Mouse (Mus musculus): ENCODE data around the gene Zzz3. TPM values are rescaled to one million over a fixed set of nuclear protein-coding genes. Genes with fewer than 3 reads are reported as not detected.

The Zzz3 gene
- polyA plus RNA-seq, 1 experiment from 2014 or later: 46.3 TPM

DNA sequence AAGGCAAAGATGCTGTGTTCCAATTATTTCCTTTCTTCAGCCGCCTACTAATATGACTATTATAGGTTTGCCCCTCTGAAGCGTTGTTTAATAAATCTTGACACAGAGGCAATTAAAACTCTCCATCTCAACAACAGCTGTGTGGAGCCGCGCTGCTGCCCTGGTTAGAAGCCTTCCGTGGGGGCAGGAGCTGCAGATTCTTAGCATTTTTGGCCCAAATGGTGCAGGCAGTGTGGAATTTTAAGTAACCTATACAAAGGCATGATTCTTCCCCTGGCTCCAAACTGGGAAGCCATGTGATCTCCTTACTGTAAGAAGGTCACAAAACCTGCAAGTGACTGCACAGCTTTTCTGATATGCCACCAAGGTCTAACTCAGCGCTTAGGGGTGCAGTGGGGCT lies 88.9 kb downstream of the Zzz3 start:
- Histone ChIP-seq H3K9me3 (no peaks in the 10 kb centered on the region), H3K36me3 (no peaks in the 10 kb centered on the region), H3K4me3 (no peak overlapping the region), H3K4me2 (no peak overlapping the region), H3K4me1 (peaks cover 13% of the 10 kb centered on the region), H3K9ac (no peak overlapping the region), H3K27me3 (no peaks in the 10 kb centered on the region), H3K27ac (peak overlapping the region; percentile 31; the same call in 1 of the 2 replicates)
- 0 out of 2 replicates have a peak, but pooled peaks have one; percentile 13 for ATAC-seq (ENCODE audit: borderline replicate concordance, extremely low read depth, low FRiP score, low TSS enrichment)
- WGBS: 20% methylated on average over 6 of the region's 6 CpGs

DNA sequence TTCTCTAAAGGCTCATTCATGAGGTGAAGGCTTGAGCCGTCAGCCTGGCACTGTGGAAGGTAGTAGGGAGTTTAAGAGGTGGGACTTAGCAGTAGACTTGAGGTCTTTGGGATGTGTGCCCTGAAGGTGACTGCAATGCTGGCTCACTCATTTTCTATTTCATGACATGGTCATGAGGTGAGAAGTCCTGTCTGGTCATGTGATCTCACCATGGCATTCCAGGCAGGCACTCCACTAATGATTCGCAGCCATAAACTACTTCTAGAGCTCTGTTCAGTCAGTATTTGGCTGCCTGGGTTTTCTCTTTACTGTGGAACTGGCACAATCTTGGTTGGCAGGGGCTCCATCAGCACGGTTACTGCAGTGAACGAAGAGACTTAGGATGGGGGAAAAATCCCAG lies 93.7 kb downstream of the Zzz3 start:
- H3K27me3 ChIP-seq: no peaks in the 10 kb centered on the region
- H3K4me1 ChIP-seq: peaks cover 22% of the 10 kb centered on the region
- H3K9ac ChIP-seq: no peak overlapping the region
- no peaks in the 10 kb centered on the region for H3K9me3 ChIP-seq
- ATAC-seq (ENCODE audit: borderline replicate concordance, extremely low read depth, low FRiP score, low TSS enrichment): no peak
- no peak overlapping the region for H3K27ac ChIP-seq
- no peak overlapping the region for H3K4me2 ChIP-seq
- WGBS: 82% methylated on average over 4 of the region's 4 CpGs
- H3K4me3 ChIP-seq: no peak overlapping the region
- H3K36me3 ChIP-seq: no peaks in the 10 kb centered on the region

DNA sequence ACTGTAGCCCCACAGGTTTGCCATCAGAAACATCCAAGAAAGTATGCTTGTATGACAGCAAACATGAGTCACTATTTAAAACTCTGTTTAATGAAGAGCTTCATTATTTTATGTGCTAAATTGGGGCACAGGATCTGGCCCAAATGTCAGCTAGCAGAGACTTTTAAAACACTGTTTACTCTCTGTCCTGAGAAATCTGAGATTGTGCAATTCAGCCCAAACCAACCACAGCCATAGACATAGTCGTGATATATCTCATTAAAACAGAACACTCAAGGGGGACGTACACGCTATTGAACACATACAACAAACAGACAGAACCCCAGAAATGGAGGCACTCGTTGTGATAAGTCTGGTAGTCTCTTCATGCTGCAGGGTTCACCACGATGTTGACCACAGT lies 95.2 kb downstream of the Zzz3 start:
- 85% methylated on average over 5 of the region's 5 CpGs for WGBS
- Histone ChIP-seq H3K36me3 (no peaks in the 10 kb centered on the region), H3K27ac (no peak overlapping the region), H3K27me3 (no peaks in the 10 kb centered on the region), H3K4me3 (no peak overlapping the region), H3K9ac (no peak overlapping the region), H3K4me1 (peaks cover 28% of the 10 kb centered on the region), H3K4me2 (no peak overlapping the region), H3K9me3 (no peaks in the 10 kb centered on the region)
- no peak for ATAC-seq (ENCODE audit: borderline replicate concordance, extremely low read depth, low FRiP score, low TSS enrichment)

DNA sequence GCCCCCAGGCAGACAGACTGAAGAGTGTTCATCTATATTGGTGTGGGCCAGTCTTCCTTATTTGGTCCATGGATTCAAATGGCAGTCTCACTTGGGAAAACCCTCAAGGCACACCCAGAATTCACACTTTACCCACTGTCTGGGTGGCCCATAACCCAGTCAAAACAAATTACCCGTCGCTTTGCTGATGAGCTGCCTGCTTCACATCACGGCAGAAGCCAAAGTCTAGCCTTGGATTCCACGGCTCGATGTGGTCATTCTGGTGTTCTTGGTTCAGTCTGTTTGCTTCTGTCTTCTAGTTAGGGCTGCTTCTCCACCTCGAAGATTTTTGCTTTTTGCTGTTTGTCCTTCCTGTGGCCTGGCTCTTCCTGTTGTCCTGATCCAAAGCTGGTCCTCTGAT lies 97.0 kb downstream of the Zzz3 start:
- Histone ChIP-seq H3K9ac (no peak overlapping the region), H3K36me3 (no peaks in the 10 kb centered on the region), H3K27ac (peak overlapping the region; percentile 50), H3K27me3 (no peaks in the 10 kb centered on the region), H3K4me3 (no peak overlapping the region), H3K4me2 (no peak overlapping the region), H3K9me3 (no peaks in the 10 kb centered on the region), H3K4me1 (peaks cover 31% of the 10 kb centered on the region)
- WGBS: 41% methylated on average over 6 of the region's 6 CpGs
- ATAC-seq (ENCODE audit: borderline replicate concordance, extremely low read depth, low FRiP score, low TSS enrichment): no peak

DNA sequence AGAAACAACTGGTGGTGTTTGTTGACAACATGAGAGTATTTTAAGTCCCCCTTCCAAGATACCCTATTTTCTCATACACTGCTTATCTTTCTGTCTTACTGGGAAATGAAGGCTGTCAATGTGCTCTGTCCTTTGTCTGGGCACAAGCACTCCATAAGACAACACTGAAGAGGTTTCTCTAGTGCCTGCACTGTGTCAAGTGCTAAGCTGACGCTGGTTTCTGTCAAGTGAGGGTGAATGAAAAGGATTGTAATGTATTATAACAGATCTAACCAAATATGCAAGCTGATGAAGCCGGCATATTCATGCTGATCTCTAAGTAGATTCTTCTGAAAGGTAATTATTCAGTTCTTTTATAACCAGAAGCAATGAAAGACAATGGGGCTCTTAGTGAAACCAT lies 98.5 kb downstream of the Zzz3 start:
- Histone ChIP-seq H3K4me1 (peaks cover 31% of the 10 kb centered on the region), H3K9ac (no peak overlapping the region), H3K36me3 (no peaks in the 10 kb centered on the region), H3K4me2 (no peak overlapping the region), H3K9me3 (no peaks in the 10 kb centered on the region), H3K4me3 (no peak overlapping the region), H3K27me3 (no peaks in the 10 kb centered on the region), H3K27ac (no peak overlapping the region)
- WGBS: 38% methylated on average over 2 of the region's 2 CpGs
- no peak for ATAC-seq (ENCODE audit: borderline replicate concordance, extremely low read depth, low FRiP score, low TSS enrichment)

DNA sequence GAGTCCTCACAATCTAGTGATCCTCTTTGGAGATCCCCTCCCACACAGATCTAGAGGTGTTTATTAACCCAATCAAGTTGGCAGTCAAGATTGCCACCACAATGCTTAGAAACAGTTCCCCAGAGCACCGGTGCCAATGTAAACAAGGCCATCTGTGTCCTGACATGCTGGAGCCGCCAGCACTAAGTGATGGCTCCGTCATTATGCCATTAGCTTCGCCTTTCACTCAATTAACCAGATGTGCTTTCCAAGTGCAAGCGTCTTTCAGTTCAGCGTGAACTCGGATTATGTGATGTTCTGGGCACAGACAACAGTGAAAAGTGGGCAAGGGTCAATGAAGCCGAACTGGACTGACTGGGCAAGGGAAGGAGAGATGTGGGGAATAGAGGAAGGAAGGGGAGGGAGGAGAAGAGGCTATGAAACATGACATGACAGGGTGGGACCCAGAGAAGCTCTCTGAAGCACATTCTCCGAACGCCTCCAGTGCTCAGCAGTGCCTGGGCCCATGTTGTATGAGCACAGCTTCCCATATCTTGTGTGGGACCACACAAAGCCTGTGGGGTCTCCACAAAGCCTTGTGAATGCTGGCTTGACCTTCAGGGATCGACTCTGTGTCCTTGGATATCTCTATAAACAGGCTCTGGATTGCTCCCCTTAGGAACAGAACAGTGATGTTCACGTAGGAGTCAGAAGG lies 99.5 kb downstream of the Zzz3 start:
- ATAC-seq (ENCODE audit: borderline replicate concordance, extremely low read depth, low FRiP score, low TSS enrichment): peak; percentile 33; the same call in 1 of the 2 replicates
- Histone ChIP-seq H3K4me2 (no peak overlapping the region), H3K9me3 (no peaks in the 10 kb centered on the region), H3K9ac (no peak overlapping the region), H3K27ac (no peak overlapping the region), H3K27me3 (no peaks in the 10 kb centered on the region), H3K4me3 (no peak overlapping the region), H3K36me3 (no peaks in the 10 kb centered on the region), H3K4me1 (peaks cover 31% of the 10 kb centered on the region)
- 39% methylated on average over 12 of the region's 12 CpGs for WGBS

DNA sequence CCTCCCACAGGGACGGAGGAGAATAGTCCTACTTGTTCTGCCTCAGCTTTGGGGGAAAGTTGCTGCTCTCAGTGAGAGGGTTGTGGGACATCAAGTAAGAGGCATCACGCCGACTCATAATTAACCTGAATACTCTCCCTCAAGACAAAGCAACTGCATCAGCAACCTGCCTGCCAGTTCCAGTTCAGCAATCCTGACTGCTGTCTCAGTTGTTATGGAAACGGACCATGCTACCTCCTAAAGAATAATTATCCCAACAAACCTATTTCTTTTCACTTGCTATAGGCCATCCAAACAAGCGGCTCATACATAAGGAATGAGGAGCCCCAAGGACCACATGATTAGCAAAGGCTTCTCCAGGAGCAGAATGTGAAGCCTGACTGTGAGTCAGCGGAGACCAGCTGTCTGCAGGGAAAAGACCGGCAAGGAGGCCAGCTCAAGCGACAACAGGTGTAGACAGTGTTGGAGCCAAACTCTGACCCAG lies 100.2 kb downstream of the Zzz3 start:
- H3K4me3 ChIP-seq: no peak overlapping the region
- WGBS: 82% methylated on average over 8 of the region's 8 CpGs
- no peaks in the 10 kb centered on the region for H3K9me3 ChIP-seq
- ATAC-seq (ENCODE audit: borderline replicate concordance, extremely low read depth, low FRiP score, low TSS enrichment): no peak
- H3K4me1 ChIP-seq: peaks cover 31% of the 10 kb centered on the region
- H3K4me2 ChIP-seq: no peak overlapping the region
- H3K9ac ChIP-seq: no peak overlapping the region
- no peaks in the 10 kb centered on the region for H3K27me3 ChIP-seq
- H3K36me3 ChIP-seq: no peaks in the 10 kb centered on the region
- H3K27ac ChIP-seq: no peak overlapping the region

DNA sequence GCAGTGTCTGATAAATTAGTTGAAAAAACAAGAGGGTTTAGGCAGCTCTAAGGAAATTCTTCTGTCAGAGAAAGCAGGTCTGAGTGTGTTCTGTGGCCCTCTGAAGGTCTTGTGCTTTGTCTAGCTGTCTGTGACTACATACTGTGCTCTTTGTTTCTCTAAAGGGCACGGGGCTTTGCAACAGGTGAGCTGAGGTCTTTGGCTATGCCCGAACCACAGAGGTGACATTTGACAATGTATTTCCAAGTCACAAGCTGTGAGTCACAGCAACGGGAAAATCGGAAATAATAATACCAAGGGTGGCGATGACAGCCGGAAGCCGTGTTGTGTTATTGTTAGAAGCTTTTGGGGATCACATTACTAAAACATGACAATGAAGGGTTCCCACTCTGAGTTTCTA lies 101.8 kb downstream of the Zzz3 start:
- no peak for ATAC-seq (ENCODE audit: borderline replicate concordance, extremely low read depth, low FRiP score, low TSS enrichment)
- peaks cover 31% of the 10 kb centered on the region for H3K4me1 ChIP-seq
- H3K9me3 ChIP-seq: no peaks in the 10 kb centered on the region
- no peak overlapping the region for H3K27ac ChIP-seq
- no peak overlapping the region for H3K4me3 ChIP-seq
- no peak overlapping the region for H3K4me2 ChIP-seq
- H3K27me3 ChIP-seq: no peaks in the 10 kb centered on the region
- no peak overlapping the region for H3K9ac ChIP-seq
- WGBS: 44% methylated on average over 7 of the region's 7 CpGs
- H3K36me3 ChIP-seq: no peaks in the 10 kb centered on the region

DNA sequence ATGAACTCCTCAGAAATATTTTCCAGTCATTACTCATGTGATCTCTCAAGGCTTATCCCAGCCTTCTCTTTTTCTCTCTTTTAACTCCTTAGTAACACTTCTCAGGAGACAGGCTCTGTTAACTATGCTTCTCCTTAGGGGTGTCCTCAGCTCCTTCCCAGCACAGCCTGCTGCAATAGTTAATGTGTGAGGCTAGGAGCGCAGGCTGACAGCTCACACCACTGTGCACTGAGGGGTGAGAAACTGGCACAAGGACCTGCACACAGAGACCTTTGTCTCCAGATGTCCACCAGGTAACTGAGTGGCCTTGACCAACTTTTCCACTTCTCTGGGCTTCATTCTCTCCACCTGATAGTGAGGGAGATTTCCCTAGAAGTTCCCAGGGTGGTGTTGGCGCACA lies 102.6 kb downstream of the Zzz3 start:
- peaks cover 24% of the 10 kb centered on the region for H3K4me1 ChIP-seq
- no peaks in the 10 kb centered on the region for H3K27me3 ChIP-seq
- no peaks in the 10 kb centered on the region for H3K36me3 ChIP-seq
- H3K4me2 ChIP-seq: no peak overlapping the region
- no peak for ATAC-seq (ENCODE audit: borderline replicate concordance, extremely low read depth, low FRiP score, low TSS enrichment)
- WGBS: 78% methylated on average over 2 of the region's 2 CpGs
- H3K9me3 ChIP-seq: no peaks in the 10 kb centered on the region
- no peak overlapping the region for H3K27ac ChIP-seq
- no peak overlapping the region for H3K9ac ChIP-seq
- no peak overlapping the region for H3K4me3 ChIP-seq

DNA sequence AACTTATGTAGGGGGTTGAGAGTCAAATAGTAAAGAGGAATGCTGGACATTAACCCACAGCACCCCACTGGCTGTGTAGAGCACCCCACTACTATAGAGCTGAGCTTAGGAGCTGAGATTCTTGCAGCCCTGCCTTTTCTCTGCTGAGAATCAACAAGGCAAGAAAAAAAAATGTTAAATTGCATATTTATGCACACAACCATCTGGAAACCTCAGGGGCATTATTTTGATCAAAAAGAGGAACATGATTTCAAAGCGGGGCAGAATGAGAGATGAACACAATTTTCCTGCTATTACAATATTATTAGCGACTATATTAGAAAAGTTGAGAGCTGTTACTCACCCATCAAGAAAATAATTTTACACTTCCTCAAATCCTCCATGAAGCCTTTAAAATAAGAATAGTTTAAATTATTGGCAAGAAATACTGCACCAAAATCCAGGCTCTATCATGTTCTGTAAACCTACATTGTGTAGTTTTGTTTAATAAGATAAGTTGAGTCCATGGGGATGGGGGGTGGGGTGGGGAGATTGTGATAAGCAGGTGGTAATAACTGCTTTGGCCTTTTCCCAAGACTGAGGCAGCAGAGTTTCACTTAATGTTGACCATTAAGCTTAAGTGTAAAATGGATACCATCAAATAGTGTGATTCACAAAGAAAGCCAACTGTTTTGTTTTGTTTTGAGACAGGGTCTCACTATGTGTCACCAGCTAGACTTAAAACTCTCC lies 103.9 kb downstream of the Zzz3 start:
- no peaks in the 10 kb centered on the region for H3K36me3 ChIP-seq
- H3K4me1 ChIP-seq: peaks cover 15% of the 10 kb centered on the region; the same call in 1 of the 2 replicates
- no peaks in the 10 kb centered on the region for H3K27me3 ChIP-seq
- no peak overlapping the region for H3K9ac ChIP-seq
- WGBS: 81% methylated on average over 2 of the region's 2 CpGs
- H3K4me2 ChIP-seq: no peak overlapping the region
- H3K27ac ChIP-seq: no peak overlapping the region
- H3K4me3 ChIP-seq: no peak overlapping the region
- ATAC-seq (ENCODE audit: borderline replicate concordance, extremely low read depth, low FRiP score, low TSS enrichment): no peak
- no peaks in the 10 kb centered on the region for H3K9me3 ChIP-seq

DNA sequence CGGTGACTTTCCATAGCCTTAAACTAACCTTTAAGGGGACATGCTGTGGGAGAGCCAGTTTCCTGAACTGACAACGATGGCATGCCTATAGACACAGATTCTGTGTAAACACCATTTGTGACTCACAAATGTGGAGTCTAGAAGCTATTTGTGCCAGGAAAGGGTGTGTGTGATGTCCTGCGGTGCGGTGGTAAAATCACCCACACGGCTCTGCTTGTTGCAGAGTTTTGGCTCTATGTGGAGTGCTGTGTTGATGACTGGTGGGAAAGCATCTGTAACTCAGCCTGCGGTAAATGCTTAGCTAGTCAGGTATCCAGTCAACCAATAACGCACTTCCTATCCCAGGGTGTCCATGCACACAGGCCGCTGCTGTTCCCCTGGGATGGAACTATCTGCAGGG lies 112.6 kb downstream of the Zzz3 start:
- WGBS: 65% methylated on average over 8 of the region's 8 CpGs

DNA sequence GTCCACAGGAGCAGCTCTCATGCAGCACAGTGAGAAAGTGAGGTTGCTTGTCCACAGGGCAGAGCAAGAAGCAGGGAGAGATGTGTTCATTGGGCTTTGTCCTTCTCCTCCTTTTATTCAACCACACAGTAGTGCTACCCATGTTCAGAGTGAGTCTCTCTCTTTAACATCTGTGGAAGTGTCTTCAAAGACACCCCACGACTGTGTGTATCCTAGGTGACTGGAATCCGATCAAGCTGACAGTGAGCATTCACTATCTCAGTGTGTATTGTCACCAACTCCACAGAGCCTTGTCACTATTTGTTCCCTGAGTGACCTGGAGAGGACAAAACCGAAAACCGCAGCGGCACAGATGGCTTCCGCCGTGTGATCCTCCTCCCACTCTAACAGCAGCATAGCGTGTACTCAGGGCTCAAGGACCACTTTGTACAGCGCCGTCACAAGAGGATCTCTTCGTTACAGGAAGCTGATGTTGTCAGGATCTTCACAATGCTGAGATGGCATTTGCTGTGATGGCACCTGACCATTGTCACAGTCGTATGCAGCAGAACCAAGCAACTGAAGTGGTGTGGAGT lies 113.2 kb downstream of the Zzz3 start:
- Histone ChIP-seq H3K4me2 (no peak overlapping the region), H3K36me3 (no peaks in the 10 kb centered on the region), H3K27me3 (no peaks in the 10 kb centered on the region), H3K4me3 (no peak overlapping the region), H3K4me1 (no peaks in the 10 kb centered on the region), H3K9ac (no peak overlapping the region), H3K9me3 (no peaks in the 10 kb centered on the region), H3K27ac (no peak overlapping the region)
- WGBS: 71% methylated on average over 12 of the region's 12 CpGs
- ATAC-seq (ENCODE audit: borderline replicate concordance, extremely low read depth, low FRiP score, low TSS enrichment): no peak

More for the DNA sequence above, 112.6 kb downstream of the Zzz3 start:
- H3K4me3 ChIP-seq: no peak overlapping the region
- H3K4me2 ChIP-seq: no peak overlapping the region
- H3K4me1 ChIP-seq: no peaks in the 10 kb centered on the region
- no peaks in the 10 kb centered on the region for H3K9me3 ChIP-seq
- H3K36me3 ChIP-seq: no peaks in the 10 kb centered on the region
- no peak overlapping the region for H3K27ac ChIP-seq
- H3K27me3 ChIP-seq: no peaks in the 10 kb centered on the region
- ATAC-seq (ENCODE audit: borderline replicate concordance, extremely low read depth, low FRiP score, low TSS enrichment): no peak
- no peak overlapping the region for H3K9ac ChIP-seq
